Mouse (Mus musculus): ENCODE data around the gene Hnrnpa1. TPM values are rescaled to one million over a fixed set of nuclear protein-coding genes. Genes with fewer than 3 reads are reported as not detected.

Hnrnpa1 gene
- total RNA-seq (2023): 625 TPM

DNA sequence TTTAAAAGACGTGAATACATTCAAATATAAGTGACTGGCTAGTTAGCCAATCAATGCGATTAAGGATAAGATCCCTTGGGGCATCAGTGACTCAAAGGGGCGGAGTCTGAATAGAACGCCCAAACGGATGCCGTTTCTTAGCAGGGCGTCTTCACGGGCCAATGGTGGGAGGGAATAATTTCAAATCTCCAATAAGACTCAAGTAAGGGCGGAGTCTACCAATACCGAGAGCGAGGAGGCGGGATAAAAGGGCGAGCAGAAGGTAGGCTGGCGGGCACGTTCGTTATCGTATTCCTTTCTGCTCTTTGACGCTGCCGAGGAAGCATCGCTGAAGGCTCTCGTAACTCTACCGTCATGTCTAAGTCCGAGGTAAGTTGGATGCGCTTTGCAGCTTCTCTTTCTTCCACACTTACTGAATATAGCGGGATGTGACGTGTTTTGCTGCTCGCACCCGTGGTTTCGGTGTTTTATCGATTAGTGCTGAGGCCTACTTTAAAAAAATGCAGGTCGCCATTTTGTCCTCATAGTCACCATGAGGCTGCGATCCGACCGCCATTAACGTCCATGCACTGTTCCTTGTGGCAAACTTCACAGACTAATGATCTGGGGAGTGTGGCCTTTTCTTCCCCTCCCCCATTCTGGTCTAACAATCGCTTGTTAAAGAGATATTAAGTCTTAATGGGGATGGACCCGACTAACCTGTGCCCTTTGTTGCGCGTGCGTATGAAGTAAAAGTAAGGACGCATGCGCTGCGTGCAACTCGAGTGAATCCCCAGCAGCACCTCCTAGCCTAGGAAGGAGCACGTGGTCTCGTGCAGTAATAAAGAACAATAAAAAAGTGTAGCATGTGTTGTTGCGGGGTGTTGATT, at the start of gene Hnrnpa1:
TSS of gene Hnrnpa1 (plus strand) at position 273 of the 869 bp plus-strand sequence.

DNA sequence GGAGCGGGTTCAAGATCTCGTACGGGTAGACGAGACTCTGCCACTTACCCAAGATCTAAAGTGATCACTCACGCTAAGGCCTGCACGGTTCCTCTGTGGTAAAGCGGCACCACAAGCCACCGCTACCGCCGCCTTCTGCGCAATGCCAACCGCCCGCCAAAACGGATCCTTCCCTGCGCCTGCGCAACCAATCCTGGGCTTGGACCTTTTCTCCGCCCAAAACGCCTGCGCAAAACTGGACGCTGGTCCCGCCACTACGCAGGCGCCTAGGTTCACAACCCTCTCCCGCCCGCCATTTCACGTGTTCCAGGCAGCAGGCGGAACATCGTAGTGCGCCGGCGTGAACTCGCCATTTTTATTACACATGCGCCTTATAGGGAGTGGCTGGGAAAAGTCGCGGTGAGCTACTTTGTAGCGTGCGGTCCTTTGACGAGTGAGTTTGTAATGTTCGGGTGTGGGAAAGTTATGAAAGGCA, 510 bp upstream of the Hnrnpa1 start, which contains the start of gene Cbx5:
TSS of gene Cbx5 (minus strand) at position 132 of the 475 bp plus-strand sequence.

DNA sequence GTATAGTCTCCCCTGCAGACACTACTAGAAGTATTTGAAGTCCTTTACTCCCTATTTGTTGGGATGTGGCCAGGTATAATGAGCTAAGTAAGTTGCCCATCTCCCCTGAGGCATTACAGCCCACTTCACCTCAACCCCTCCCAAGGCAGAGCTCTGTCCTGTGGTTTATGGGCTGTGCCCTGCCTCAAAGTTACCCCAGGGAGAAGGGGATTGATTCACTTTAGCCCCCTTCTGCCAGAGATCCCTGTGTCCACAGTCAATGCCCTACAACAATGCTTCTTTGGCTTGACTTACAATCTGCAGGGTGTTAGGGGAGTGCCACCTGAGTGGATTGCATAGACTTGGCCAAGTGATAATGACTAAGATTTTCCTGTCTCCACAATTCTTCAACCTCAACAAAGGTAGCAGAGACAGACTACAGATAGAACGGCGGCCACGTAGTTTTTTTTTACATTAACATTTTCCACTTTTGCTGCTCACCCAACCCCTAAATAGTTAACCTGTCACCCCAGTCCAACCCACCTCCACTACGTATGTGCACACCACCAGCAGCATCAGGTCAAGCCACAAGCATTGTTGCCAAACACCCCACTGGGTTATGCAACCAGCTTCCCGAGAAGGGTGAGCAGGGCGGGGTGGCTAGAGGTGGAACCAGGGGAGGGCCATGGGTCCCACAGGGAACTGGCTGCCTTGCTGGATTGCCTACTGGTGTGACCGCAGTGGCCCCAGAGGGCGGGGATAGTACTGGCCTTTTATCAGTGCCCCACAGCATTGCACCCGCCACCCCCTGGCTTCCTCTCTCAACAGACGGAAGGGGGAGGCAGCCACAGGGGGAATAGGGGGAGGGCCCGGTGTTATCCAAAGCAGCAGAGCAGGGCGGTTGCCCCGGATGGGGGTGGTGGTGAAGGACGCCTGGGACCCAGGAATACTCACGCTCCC, 17.8 kb downstream of the Hnrnpa1 start, which contains the start of gene Nfe2:
TSS of gene Nfe2 (minus strand) at position 614 of the 939 bp plus-strand sequence.

DNA sequence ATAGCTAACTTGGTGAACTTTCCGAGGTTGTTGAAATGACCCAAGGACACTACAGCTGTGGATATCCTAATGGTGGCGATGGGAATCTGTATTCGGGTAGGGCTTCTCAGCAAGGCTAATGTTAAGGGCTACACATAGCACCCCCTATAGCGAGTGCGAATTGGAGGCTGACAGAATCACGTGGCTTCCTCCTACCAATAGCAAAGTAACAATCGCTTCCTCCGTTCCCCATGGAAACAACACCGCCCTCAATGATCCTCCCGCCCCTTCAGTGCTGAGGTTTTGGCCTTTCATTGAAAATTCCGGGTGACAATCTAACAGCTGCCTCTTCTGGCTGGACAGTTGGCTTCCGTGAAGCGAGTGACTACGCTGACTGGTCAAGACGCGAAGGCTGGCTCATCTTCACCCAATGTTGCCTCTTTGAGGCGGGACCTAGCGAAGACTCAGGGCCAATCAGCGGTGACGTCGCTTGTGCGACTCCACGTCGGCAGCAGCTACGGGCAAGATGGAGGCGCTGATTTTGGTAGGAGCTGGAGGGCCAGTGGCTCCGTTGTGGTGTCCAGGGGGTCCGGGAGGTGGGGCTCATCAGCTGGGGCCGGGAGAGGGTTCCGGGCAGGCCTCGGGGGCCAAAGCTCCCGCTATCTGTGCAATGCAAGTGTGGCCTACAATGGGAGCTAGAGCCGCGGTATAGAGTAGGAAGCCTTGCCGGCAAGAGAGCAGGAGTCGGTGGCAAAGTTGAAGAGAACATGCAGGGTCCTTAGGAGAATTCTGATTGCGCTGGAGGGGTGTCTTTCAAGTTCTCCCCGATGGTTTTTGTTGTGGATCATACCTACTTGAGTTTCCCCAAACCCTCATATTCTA, 32.4 kb downstream of the Hnrnpa1 start, which contains the start of gene Copz1:
TSS of gene Copz1 (plus strand) at position 296 of the 861 bp plus-strand sequence.

Other genes with a start within 250 kb of the Hnrnpa1 start
- gene Hoxc8, start 249.8 kb upstream of the Hnrnpa1 start, total RNA-seq (2023): not detected
- gene Hoxc6, start 242.2 kb upstream of the Hnrnpa1 start, total RNA-seq (2023): not detected
- gene Hoxc4, start 221.5 kb upstream of the Hnrnpa1 start, total RNA-seq (2023): not detected
- gene Smug1, start 73.3 kb upstream of the Hnrnpa1 start, total RNA-seq (2023): 6.2 TPM
- 20.5 TPM for gene Cbx5, start 616 bp upstream of the Hnrnpa1 start, total RNA-seq (2023)
- gene Nfe2, start 18.0 kb downstream of the Hnrnpa1 start, total RNA-seq (2023): 0.31 TPM
- gene Copz1, start 32.3 kb downstream of the Hnrnpa1 start, total RNA-seq (2023): 80.4 TPM
- gene Gpr84, start 70.2 kb downstream of the Hnrnpa1 start, total RNA-seq (2023): not detected
- gene Zfp385a, start 99.7 kb downstream of the Hnrnpa1 start, total RNA-seq (2023): 1.9 TPM
- gene Itga5, start 126.3 kb downstream of the Hnrnpa1 start, total RNA-seq (2023): 1.7 TPM
- not detected for gene Gtsf1, start 190.0 kb downstream of the Hnrnpa1 start, total RNA-seq (2023)
- not detected for gene Gtsf2, start 208.0 kb downstream of the Hnrnpa1 start, total RNA-seq (2023)
- gene Nckap1l, start 213.4 kb downstream of the Hnrnpa1 start, total RNA-seq (2023): 139 TPM

All from CD8-positive naive resting alpha-beta T cell, adult 57 days (primary cell).